Mouse (Mus musculus): ENCODE measurements around the gene Myh14. TPM values are rescaled to one million over a fixed set of nuclear protein-coding genes. Genes with fewer than 3 reads are reported as not detected.

Myh14 gene
- total and polyA plus RNA-seq, 3 experiments: 0.09 to 1.5 (median 0.60) TPM

DNA sequence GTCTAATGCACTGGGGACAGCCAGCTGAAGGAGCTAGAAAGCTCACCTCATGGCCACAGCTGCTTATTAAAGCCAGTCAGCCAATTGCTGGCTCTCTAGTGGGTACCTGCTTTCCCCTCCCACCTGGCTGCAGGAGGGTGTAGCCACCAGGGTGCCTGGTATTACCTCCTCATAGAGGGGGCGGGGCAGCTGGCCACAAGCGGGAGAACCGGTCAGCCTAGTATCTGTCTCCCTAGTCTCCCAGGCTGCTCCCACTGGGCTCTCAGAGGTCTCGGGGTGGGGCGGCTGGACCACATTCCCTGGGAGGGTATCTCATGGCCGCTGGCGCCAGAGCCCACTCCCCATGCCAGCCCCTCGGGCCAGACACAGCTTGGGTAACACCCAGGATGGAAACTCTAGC lies 8.5 kb downstream of the Myh14 start:
- Histone ChIP-seq H3K79me2 (replicated peaks; ENCODE audit: control insufficient read depth, extremely low read depth, insufficient read depth, poor library complexity, severe bottlenecking) (no peaks in the 10 kb centered on the region), H3K4me2 (ENCODE audit: insufficient read depth, low read depth, poor library complexity, severe bottlenecking) (no peak overlapping the region), H3K4me3 (replicated peaks in 1 of 3; ENCODE audit: low read depth in 2 of 3, low read length in 2 of 3, poor library complexity in 1 of 3) (no peak overlapping the region), H3K9ac (ENCODE audit: insufficient read depth, low read depth) (no peak overlapping the region), H3K9me3 (replicated peaks; ENCODE audit: low read length) (peaks cover 3% of the 10 kb centered on the region), H3K36me3 (replicated peaks in 1 of 2; ENCODE audit: control insufficient read depth in 1 of 2, insufficient read depth in 1 of 2, low read length in 1 of 2) (no peaks in the 10 kb centered on the region), H3K4me1 (ENCODE audit: control insufficient read depth in 1 of 2, insufficient read depth in 2 of 2) (peaks cover 6 to 10% of the 10 kb centered on the region in 2 experiments; a peak in 3 of 4 replicates), H3K27ac (ENCODE audit: insufficient read depth, low read depth) (no peak overlapping the region), H3K27me3 (replicated peaks) (peaks cover 2% of the 10 kb centered on the region)
- no peak for DNase-seq (ENCODE audit: extremely low read depth)
- in situ Hi-C loops (cut with MboI; ENCODE audit: low pct_ligation_motif_present, low pct_unique_long_range_greater_than_20kb, low sequenced_read_pairs) (no loop called here), dilution Hi-C loops (cut with MboI; ENCODE audit: extremely low pct_ligation_motif_present, extremely low pct_unique_long_range_greater_than_20kb, low sequenced_read_pairs) (no loop called here)
- TF ChIP-seq CHD1 (IDR thresholded peaks at IDR 0.05; ENCODE audit: low read depth, low read length) (no peak), JUN (IDR thresholded peaks at IDR 0.05; ENCODE audit: insufficient read depth, low read depth, low read length) (no peak)

DNA sequence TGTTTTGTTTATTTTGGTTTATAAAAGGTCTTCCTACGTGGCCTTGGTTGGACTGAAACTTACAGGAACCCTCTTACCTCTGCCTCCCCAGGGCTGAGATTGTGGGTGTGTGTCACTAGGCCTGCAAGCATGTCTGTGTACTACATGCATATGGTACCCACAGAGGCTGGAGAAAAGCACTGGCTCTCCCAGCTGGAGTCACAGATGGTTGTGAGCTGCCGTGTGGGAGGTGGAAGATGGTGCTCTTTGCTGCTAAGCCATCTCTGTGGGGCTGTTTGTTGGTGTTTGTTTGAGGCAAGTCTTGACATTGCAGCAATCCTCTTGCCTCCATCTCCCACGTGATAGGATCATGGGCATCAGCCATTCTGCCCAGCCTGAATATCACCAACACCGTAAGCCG lies 9.4 kb downstream of the Myh14 start:
- no peak for TF ChIP-seq USF2 (conservative IDR thresholded peaks at IDR 0.05; ENCODE audit: low read depth, low read length)
- TF ChIP-seq ZC3H11A (IDR thresholded peaks at IDR 0.05; ENCODE audit: low read depth, low read length): no peak
- no peak for TF ChIP-seq MAX (IDR thresholded peaks at IDR 0.05; ENCODE audit: low read length)
- no peak for TF ChIP-seq JUND (conservative IDR thresholded peaks at IDR 0.05; ENCODE audit: low read depth, low read length)
- TF ChIP-seq ELF1 (IDR thresholded peaks at IDR 0.05; ENCODE audit: low read depth, low read length): no peak
- no peak for TF ChIP-seq EP300 (IDR thresholded peaks at IDR 0.05; ENCODE audit: low read length)
- no peak for TF ChIP-seq NELFE (IDR thresholded peaks at IDR 0.05; ENCODE audit: low read depth, low read length)
- TF ChIP-seq IRF4 (IDR thresholded peaks at IDR 0.05; ENCODE audit: low read depth, low read length): no peak
- no peak for TF ChIP-seq MAFK (IDR thresholded peaks at IDR 0.05; ENCODE audit: insufficient replicate concordance, low read length)
- TF ChIP-seq MEF2A (IDR thresholded peaks at IDR 0.05; ENCODE audit: borderline replicate concordance, low read depth, low read length): no peak
- no peak for TF ChIP-seq CHD2 (IDR thresholded peaks at IDR 0.05; ENCODE audit: low read length)
- no peak for TF ChIP-seq ZMIZ1 (IDR thresholded peaks at IDR 0.05; ENCODE audit: low read depth, low read length)
- no peak for TF ChIP-seq RCOR1 (conservative IDR thresholded peaks at IDR 0.05; ENCODE audit: low read depth, low read length)
- no peak for TF ChIP-seq UBTF (IDR thresholded peaks at IDR 0.05; ENCODE audit: low read depth, low read length)
- TF ChIP-seq CHD1 (IDR thresholded peaks at IDR 0.05; ENCODE audit: low read depth, low read length): no peak
- no peak for TF ChIP-seq PAX5 (IDR thresholded peaks at IDR 0.05; ENCODE audit: low read length)
- no peak for TF ChIP-seq HCFC1 (IDR thresholded peaks at IDR 0.05; ENCODE audit: low read depth, low read length)
- TF ChIP-seq MXI1 (IDR thresholded peaks at IDR 0.05; ENCODE audit: low read depth, low read length): no peak
- Histone ChIP-seq H3K27me3 (replicated peaks) (peaks cover 2% of the 10 kb centered on the region), H3K36me3 (replicated peaks in 1 of 2; ENCODE audit: control insufficient read depth in 1 of 2, insufficient read depth in 1 of 2, low read length in 1 of 2) (no peaks in the 10 kb centered on the region), H3K9ac (ENCODE audit: insufficient read depth, low read depth) (no peak overlapping the region), H3K79me2 (replicated peaks; ENCODE audit: control insufficient read depth, extremely low read depth, insufficient read depth, poor library complexity, severe bottlenecking) (no peaks in the 10 kb centered on the region), H3K4me2 (ENCODE audit: insufficient read depth, low read depth, poor library complexity, severe bottlenecking) (no peak overlapping the region), H3K4me3 (replicated peaks in 1 of 3; ENCODE audit: low read depth in 2 of 3, low read length in 2 of 3, poor library complexity in 1 of 3) (no peak overlapping the region), H3K27ac (ENCODE audit: insufficient read depth, low read depth) (no peak overlapping the region), H3K9me3 (replicated peaks; ENCODE audit: low read length) (peaks cover 3% of the 10 kb centered on the region), H3K4me1 (ENCODE audit: control insufficient read depth in 1 of 2, insufficient read depth in 2 of 2) (peaks cover 6 to 10% of the 10 kb centered on the region in 2 experiments; a peak in 3 of 4 replicates)
- DNase-seq (ENCODE audit: extremely low read depth): no peak
- dilution Hi-C loops (cut with MboI; ENCODE audit: extremely low pct_ligation_motif_present, extremely low pct_unique_long_range_greater_than_20kb, low sequenced_read_pairs): no loop called here
- in situ Hi-C loops (cut with MboI; ENCODE audit: low pct_ligation_motif_present, low pct_unique_long_range_greater_than_20kb, low sequenced_read_pairs): no loop called here

Data from CH12.LX (cell line).